Comparison of ENCODE assay signal across 2 mouse cellular contexts in genomic region chr9:75441691-75442131, GRCm38 (mm10).
TF ChIP-seq lines count a peak whose summit lies in the region.

No protein-coding gene starts in this region.

TF ChIP-seq in CH12.LX, 34 proteins besides CTCF, POLR2A, EP300 and RAD21 (continued from another document):
- TF ChIP-seq CHD1 (IDR thresholded peaks at IDR 0.05; ENCODE audit: low read depth, low read length) (no peak), ZNF384 (IDR thresholded peaks at IDR 0.05; ENCODE audit: low read depth, low read length) (no peak)

TF ChIP-seq in myocyte, 11 proteins besides CTCF, POLR2A, EP300 and RAD21 (continued from another document):
- TF ChIP-seq TCF12 (IDR thresholded peaks at IDR 0.05; ENCODE audit: insufficient read depth, poor library complexity, severe bottlenecking) = no peak
- no peak for TF ChIP-seq TCF3 (IDR thresholded peaks at IDR 0.05; ENCODE audit: insufficient read length, low read depth)
- TF ChIP-seq CEBPB (IDR thresholded peaks at IDR 0.05; ENCODE audit: insufficient read depth, poor library complexity, severe bottlenecking) = no peak
